Mouse (Mus musculus) liver, embryonic 14.5 days (tissue): ENCODE results near the gene Tiam2.
A peak's percentile ranks its signal among the peaks of the same experiment; 100 is the strongest.

Source experiments
- CTCF ChIP-seq: IDR thresholded peaks from 2 replicates; pipeline ENCODE4 v1.5.1; 2016; ENCODE audit warnings: antibody characterized with exemption, low read depth, control low read depth
- EP300 ChIP-seq: IDR thresholded peaks from 2 replicates; pipeline ENCODE4 v1.6.1; 2016; ENCODE audit warnings: antibody characterized with exemption, low read depth

DNA sequence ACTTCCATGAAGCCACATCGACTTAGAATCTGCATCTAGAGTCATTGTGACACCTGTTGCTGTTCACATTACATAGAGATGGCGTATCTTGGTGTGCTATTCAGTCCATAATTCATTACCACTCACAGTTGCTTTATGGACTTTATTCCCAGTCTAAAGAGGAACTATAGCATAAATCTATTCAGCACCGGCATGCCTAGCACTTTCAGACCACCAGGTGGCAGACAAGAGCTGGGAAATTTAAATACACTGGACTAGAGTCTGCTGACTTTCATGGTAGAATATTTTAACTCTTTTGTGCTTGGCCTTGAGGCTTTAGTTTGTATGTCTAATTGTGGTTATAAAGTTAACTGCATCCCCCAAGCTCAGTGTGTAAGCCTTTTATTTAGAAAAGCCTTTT, 122.4 kb downstream of the Tiam2 start:
- TF ChIP-seq EP300 (no peak), CTCF (peak; percentile 79)
